Mouse (Mus musculus): ENCODE data around the gene Tacr2. TPM values are rescaled to one million over a fixed set of nuclear protein-coding genes. Genes with fewer than 3 reads are reported as not detected.

Gene Tacr2
- polyA plus RNA-seq, 1 experiment from 2014 or later = 0.56 TPM

GRCm38 (mm10) chr10:62306483-62306882 is 54.2 kb downstream of the Tacr2 start:
- Histone ChIP-seq H3K9me3 (no peaks in the 10 kb centered on the region), H3K27me3 (no peaks in the 10 kb centered on the region), H3K27ac (no peak overlapping the region), H3K4me1 (peaks cover 9% of the 10 kb centered on the region), H3K36me3 (no peaks in the 10 kb centered on the region), H3K4me2 (no peak overlapping the region), H3K4me3 (no peak overlapping the region), H3K9ac (no peak overlapping the region)
- no peak for ATAC-seq (ENCODE audit: borderline replicate concordance, extremely low read depth, low FRiP score, low TSS enrichment)
- WGBS = 38% methylated on average over 3 of the region's 3 CpGs

GRCm38 (mm10) chr10:62308896-62309491 is 56.8 kb downstream of the Tacr2 start:
- peaks cover 18% of the 10 kb centered on the region for H3K4me1 ChIP-seq
- H3K36me3 ChIP-seq = no peaks in the 10 kb centered on the region
- no peak overlapping the region for H3K4me2 ChIP-seq
- H3K9ac ChIP-seq = no peak overlapping the region
- no peak overlapping the region for H3K27ac ChIP-seq
- H3K9me3 ChIP-seq = no peaks in the 10 kb centered on the region
- no peak for ATAC-seq (ENCODE audit: borderline replicate concordance, extremely low read depth, low FRiP score, low TSS enrichment)
- no peak overlapping the region for H3K4me3 ChIP-seq
- WGBS = 84% methylated on average over 11 of the region's 11 CpGs
- no peaks in the 10 kb centered on the region for H3K27me3 ChIP-seq

- Histone ChIP-seq H3K9me3 (no peaks in the 10 kb centered on the region), H3K9ac (no peak overlapping the region), H3K36me3 (no peaks in the 10 kb centered on the region), H3K27ac (no peak overlapping the region), H3K4me2 (no peak overlapping the region), H3K4me3 (no peak overlapping the region), H3K4me1 (peaks cover 20% of the 10 kb centered on the region), H3K27me3 (no peaks in the 10 kb centered on the region)
- no peak for ATAC-seq (ENCODE audit: borderline replicate concordance, extremely low read depth, low FRiP score, low TSS enrichment)
- 84% methylated on average over 5 of the region's 5 CpGs for WGBS
These were observed 57.4 kb downstream of the Tacr2 start for GRCm38 (mm10) chr10:62309593-62309992.

GRCm38 (mm10) chr10:62310259-62311039 is 58.2 kb downstream of the Tacr2 start:
- H3K9me3 ChIP-seq = no peaks in the 10 kb centered on the region
- no peaks in the 10 kb centered on the region for H3K27me3 ChIP-seq
- H3K4me2 ChIP-seq = no peak overlapping the region
- H3K4me3 ChIP-seq = no peak overlapping the region
- WGBS = 47% methylated on average over 10 of the region's 10 CpGs
- ATAC-seq (ENCODE audit: borderline replicate concordance, extremely low read depth, low FRiP score, low TSS enrichment) = no peak
- H3K9ac ChIP-seq = no peak overlapping the region
- no peaks in the 10 kb centered on the region for H3K36me3 ChIP-seq
- H3K27ac ChIP-seq = no peak overlapping the region
- H3K4me1 ChIP-seq = peaks cover 20% of the 10 kb centered on the region

- Histone ChIP-seq H3K27ac (peak overlapping the region; percentile 50), H3K9ac (no peak overlapping the region), H3K4me2 (peak overlapping the region; percentile 1; the same call in 1 of the 2 replicates), H3K4me3 (no peak overlapping the region), H3K4me1 (peaks cover 20% of the 10 kb centered on the region), H3K36me3 (no peaks in the 10 kb centered on the region), H3K27me3 (no peaks in the 10 kb centered on the region), H3K9me3 (no peaks in the 10 kb centered on the region)
- 31% methylated on average over 6 of the region's 6 CpGs for WGBS
- ATAC-seq (ENCODE audit: borderline replicate concordance, extremely low read depth, low FRiP score, low TSS enrichment) = no peak
These were observed 59.2 kb downstream of the Tacr2 start for GRCm38 (mm10) chr10:62311464-62311863.

GRCm38 (mm10) chr10:62313140-62313539 is 60.9 kb downstream of the Tacr2 start:
- Histone ChIP-seq H3K36me3 (no peaks in the 10 kb centered on the region), H3K9ac (no peak overlapping the region), H3K9me3 (no peaks in the 10 kb centered on the region), H3K27ac (no peak overlapping the region), H3K4me3 (no peak overlapping the region), H3K4me1 (peaks cover 20% of the 10 kb centered on the region), H3K27me3 (no peaks in the 10 kb centered on the region), H3K4me2 (no peak overlapping the region)
- WGBS = 76% methylated on average over 10 of the region's 10 CpGs
- ATAC-seq (ENCODE audit: borderline replicate concordance, extremely low read depth, low FRiP score, low TSS enrichment) = no peak

GRCm38 (mm10) chr10:62313885-62314424 is 61.7 kb downstream of the Tacr2 start:
- WGBS = 48% methylated on average over 15 of the region's 15 CpGs
- peaks cover 20% of the 10 kb centered on the region for H3K4me1 ChIP-seq
- H3K27ac ChIP-seq = no peak overlapping the region
- H3K9ac ChIP-seq = no peak overlapping the region
- H3K9me3 ChIP-seq = no peaks in the 10 kb centered on the region
- no peak overlapping the region for H3K4me2 ChIP-seq
- no peak overlapping the region for H3K4me3 ChIP-seq
- H3K27me3 ChIP-seq = no peaks in the 10 kb centered on the region
- peak; percentile 24; the same call in 1 of the 2 replicates for ATAC-seq (ENCODE audit: borderline replicate concordance, extremely low read depth, low FRiP score, low TSS enrichment)
- no peaks in the 10 kb centered on the region for H3K36me3 ChIP-seq

Other genes with a start within 250 kb of the Tacr2 start
- not detected in 2 replicates for gene Neurog3, start 119.3 kb upstream of the Tacr2 start, polyA plus RNA-seq (2015; fragmentation: Nextera tagmentation; extraction: Ambion mirVana)
- gene Fam241b, start 108.5 kb upstream of the Tacr2 start, polyA plus RNA-seq (2015; fragmentation: Nextera tagmentation; extraction: Ambion mirVana) = 14.0 and 14.4 TPM in 2 replicates
- 66.5 and 84.5 TPM in 2 replicates for gene Tspan15, start 21.2 kb upstream of the Tacr2 start, polyA plus RNA-seq (2015; fragmentation: Nextera tagmentation; extraction: Ambion mirVana)
- 35.1 and 39.9 TPM in 2 replicates for gene Hk1, start 127.5 kb downstream of the Tacr2 start, polyA plus RNA-seq (2015; fragmentation: Nextera tagmentation; extraction: Ambion mirVana)
- gene Hkdc1, start 170.1 kb downstream of the Tacr2 start, polyA plus RNA-seq (2015; fragmentation: Nextera tagmentation; extraction: Ambion mirVana) = 2.8 and 3.3 TPM in 2 replicates
- gene 4930507D05Rik, start 197.1 kb downstream of the Tacr2 start, polyA plus RNA-seq (2015; fragmentation: Nextera tagmentation; extraction: Ambion mirVana) = 0.46 and 0.55 TPM in 2 replicates
- 26.0 and 27.0 TPM in 2 replicates for gene Supv3l1, start 197.3 kb downstream of the Tacr2 start, polyA plus RNA-seq (2015; fragmentation: Nextera tagmentation; extraction: Ambion mirVana)
- gene Vps26a, start 234.4 kb downstream of the Tacr2 start, polyA plus RNA-seq (2015; fragmentation: Nextera tagmentation; extraction: Ambion mirVana) = 77.6 and 79.0 TPM in 2 replicates